Mouse (Mus musculus) myocyte (in vitro differentiated cells): Measurements from ENCODE around the gene Ddx46.

ENCODE experiments used
- CEBPB ChIP-seq: IDR thresholded peaks from 2 replicates; pipeline ENCODE4 v1.6.1; 2011; ENCODE audit warnings: mild to moderate bottlenecking, moderate library complexity; ENCODE audit not compliant: poor library complexity, insufficient read depth, severe bottlenecking
- E2F4 ChIP-seq: IDR thresholded peaks from one replicate; pipeline ENCODE4 v1.6.1; 2011; ENCODE audit warnings: mild to moderate bottlenecking, control low read depth, moderate library complexity; ENCODE audit not compliant: insufficient read depth
- POLR2A ChIP-seq: IDR thresholded peaks from one replicate; pipeline ENCODE4 v1.6.1; 2011; ENCODE audit warnings: low read depth, mild to moderate bottlenecking, control low read depth, moderate library complexity; ENCODE audit not compliant: insufficient read length
- USF1 ChIP-seq: IDR thresholded peaks from one replicate; pipeline ENCODE4 v1.6.1; 2011; ENCODE audit warnings: low read depth, mild to moderate bottlenecking, control low read depth, moderate library complexity

- TF ChIP-seq CEBPB (no peak), POLR2A (peak; percentile 94), USF1 (no peak), E2F4 (no peak)
Measured at GRCm38 (mm10) chr13:55622649-55623541, 11.9 kb upstream of the Ddx46 start, which contains the start of gene Caml.
